Mouse (Mus musculus): ENCODE results near the gene Fermt1. TPM values are rescaled to one million over a fixed set of nuclear protein-coding genes. Genes with fewer than 3 reads are reported as not detected.
A peak's percentile ranks its signal among the peaks of the same experiment; 100 is the strongest.

Fermt1 gene
- polyA plus RNA-seq, 1 experiment from 2014 or later: 62.8 TPM

DNA sequence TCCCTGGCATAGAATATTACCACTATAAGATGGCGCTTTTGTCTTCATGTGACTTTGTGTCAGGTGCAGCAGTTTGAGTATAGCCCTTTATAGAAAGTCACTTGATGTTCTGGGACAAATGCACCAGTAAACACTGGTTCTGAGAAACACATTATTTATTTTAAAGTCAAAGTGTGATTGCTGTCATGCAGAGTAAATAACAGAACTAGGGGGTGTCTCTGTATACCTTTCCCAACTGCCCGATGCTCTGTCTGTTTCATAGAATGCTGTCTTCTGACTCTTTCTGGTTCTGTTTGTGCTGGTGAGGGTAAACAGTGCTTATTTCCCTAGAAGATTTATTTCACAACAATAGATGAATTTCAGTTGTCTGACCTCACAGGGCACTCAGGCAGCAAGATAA, 82.4 kb downstream of the Fermt1 start:
- no peak for DNase-seq (ENCODE audit: low spot score)
- Histone ChIP-seq H3K36me3 (ENCODE audit: control insufficient read depth, insufficient read depth, low read length) (no peaks in the 10 kb centered on the region; the same call in 1 of the 2 replicates), H3K27ac (replicated peaks) (no peak overlapping the region), H3K4me3 (ENCODE audit: low read depth, low read length) (no peak overlapping the region), H3K4me2 (replicated peaks; ENCODE audit: low read depth) (no peak overlapping the region), H3K9ac (ENCODE audit: low read length) (no peak overlapping the region), H3K9me3 (ENCODE audit: control insufficient read depth, low read length) (no peaks in the 10 kb centered on the region), H3K27me3 (ENCODE audit: control insufficient read depth, insufficient read depth, low read length) (no peaks in the 10 kb centered on the region), H3K4me1 (replicated peaks; ENCODE audit: control insufficient read depth, insufficient read depth) (no peaks in the 10 kb centered on the region)
- 88% methylated on average over 2 of the region's 2 CpGs for WGBS
- no peak for ATAC-seq (ENCODE audit: low FRiP score, low TSS enrichment)
- TF ChIP-seq CTCF (IDR thresholded peaks at IDR 0.05; ENCODE audit: low read depth): no peak
- TF ChIP-seq EP300 (optimal IDR thresholded peaks at IDR 0.05): no peak

DNA sequence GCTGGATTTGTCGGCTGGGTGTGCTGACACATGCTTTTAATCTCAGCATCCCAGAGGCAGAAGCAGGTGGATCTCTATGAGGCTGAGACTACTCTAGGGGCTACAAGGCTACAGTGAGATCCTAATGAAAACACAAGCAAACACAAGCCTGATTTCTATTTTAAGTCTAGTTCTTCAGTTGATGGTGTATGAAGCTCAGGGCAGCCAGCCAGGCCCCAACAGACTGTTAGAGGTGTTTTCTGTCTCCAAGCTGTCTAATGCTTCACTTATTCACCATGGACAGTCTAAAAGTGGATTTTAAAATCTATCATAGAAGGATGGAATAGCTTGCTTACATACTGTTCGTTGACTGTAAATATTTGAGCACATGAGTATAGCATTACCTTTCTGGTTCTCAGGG, 84.2 kb downstream of the Fermt1 start:
- no peak overlapping the region for H3K4me3 ChIP-seq (ENCODE audit: low read depth, low read length)
- H3K27me3 ChIP-seq (ENCODE audit: control insufficient read depth, insufficient read depth, low read length): no peaks in the 10 kb centered on the region
- no peak overlapping the region for H3K4me2 ChIP-seq (replicated peaks; ENCODE audit: low read depth)
- DNase-seq (ENCODE audit: low spot score): no peak
- 87% methylated on average over 2 of the region's 2 CpGs for WGBS
- no peaks in the 10 kb centered on the region for H3K9me3 ChIP-seq (ENCODE audit: control insufficient read depth, low read length)
- H3K36me3 ChIP-seq (ENCODE audit: control insufficient read depth, insufficient read depth, low read length): no peaks in the 10 kb centered on the region; the same call in 1 of the 2 replicates
- TF ChIP-seq CTCF (IDR thresholded peaks at IDR 0.05; ENCODE audit: low read depth): no peak
- no peak for TF ChIP-seq EP300 (optimal IDR thresholded peaks at IDR 0.05)
- no peaks in the 10 kb centered on the region for H3K4me1 ChIP-seq (replicated peaks; ENCODE audit: control insufficient read depth, insufficient read depth)
- H3K27ac ChIP-seq (replicated peaks): no peak overlapping the region
- H3K9ac ChIP-seq (ENCODE audit: low read length): no peak overlapping the region
- no peak for ATAC-seq (ENCODE audit: low FRiP score, low TSS enrichment)

DNA sequence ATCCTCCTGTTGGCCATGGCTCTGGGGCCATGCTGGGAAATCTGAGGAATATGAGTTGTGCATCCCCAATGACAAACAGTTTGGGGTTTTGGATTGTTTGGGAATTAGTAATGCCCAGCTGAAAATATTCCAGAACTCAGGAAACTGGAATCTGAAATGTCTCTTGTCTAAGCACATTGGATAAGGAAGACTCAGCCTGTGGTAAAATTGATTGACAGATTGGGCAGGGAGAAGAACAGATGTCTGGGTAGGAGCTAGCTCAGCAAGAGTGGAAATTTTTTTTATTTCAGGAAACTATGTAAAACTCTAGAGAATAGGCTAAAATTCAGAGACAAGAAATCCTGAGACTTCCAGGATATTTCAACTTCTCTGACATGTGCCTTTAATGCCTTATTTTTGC, 85.3 kb downstream of the Fermt1 start:
- no peak overlapping the region for H3K27ac ChIP-seq (replicated peaks)

DNA sequence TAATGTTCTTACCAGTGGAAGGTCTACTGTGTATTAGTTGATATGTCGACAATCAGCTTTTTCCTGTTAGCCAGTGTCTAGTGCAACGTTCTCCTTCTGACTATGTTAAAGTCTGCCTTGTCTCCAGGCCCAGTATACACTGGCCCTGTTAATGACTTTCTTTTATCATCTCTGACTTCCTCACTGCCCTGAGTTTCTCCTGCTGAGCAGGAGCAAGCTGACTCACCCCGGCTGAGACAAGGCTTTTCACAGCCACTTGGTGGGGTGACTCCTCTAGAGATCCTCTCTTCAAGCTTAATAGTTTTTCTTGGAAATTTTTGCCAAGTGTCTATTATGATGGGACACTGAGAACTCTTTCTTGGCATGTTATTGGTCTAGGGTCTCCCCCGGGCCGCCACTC, 89.4 kb downstream of the Fermt1 start:
- DNase-seq (ENCODE audit: low spot score) (no peak), ATAC-seq (ENCODE audit: low FRiP score, low TSS enrichment) (peak; percentile 66; the same call in 1 of the 2 replicates)
- H3K9ac ChIP-seq (ENCODE audit: low read length): no peak overlapping the region
- H3K4me1 ChIP-seq (replicated peaks; ENCODE audit: control insufficient read depth, insufficient read depth): no peaks in the 10 kb centered on the region
- H3K4me3 ChIP-seq (ENCODE audit: low read depth, low read length): no peak overlapping the region
- no peaks in the 10 kb centered on the region for H3K9me3 ChIP-seq (ENCODE audit: control insufficient read depth, low read length)
- H3K4me2 ChIP-seq (replicated peaks; ENCODE audit: low read depth): no peak overlapping the region
- no peak for TF ChIP-seq EP300 (optimal IDR thresholded peaks at IDR 0.05)
- TF ChIP-seq CTCF (IDR thresholded peaks at IDR 0.05; ENCODE audit: low read depth): 0 out of 2 replicates have a peak, but pooled peaks have one; percentile 13
- peaks cover under 1% of the 10 kb centered on the region; the same call in 1 of the 2 replicates for H3K36me3 ChIP-seq (ENCODE audit: control insufficient read depth, insufficient read depth, low read length)
- H3K27me3 ChIP-seq (ENCODE audit: control insufficient read depth, insufficient read depth, low read length): no peaks in the 10 kb centered on the region
- 75% methylated on average over 5 of the region's 5 CpGs for WGBS
- no peak overlapping the region for H3K27ac ChIP-seq (replicated peaks)

More for the DNA sequence above, 85.3 kb downstream of the Fermt1 start:
- TF ChIP-seq EP300 (optimal IDR thresholded peaks at IDR 0.05) (no peak), CTCF (IDR thresholded peaks at IDR 0.05; ENCODE audit: low read depth) (no peak)
- Histone ChIP-seq H3K27me3 (ENCODE audit: control insufficient read depth, insufficient read depth, low read length) (no peaks in the 10 kb centered on the region), H3K4me3 (ENCODE audit: low read depth, low read length) (no peak overlapping the region), H3K4me2 (replicated peaks; ENCODE audit: low read depth) (no peak overlapping the region), H3K9ac (ENCODE audit: low read length) (no peak overlapping the region), H3K36me3 (ENCODE audit: control insufficient read depth, insufficient read depth, low read length) (no peaks in the 10 kb centered on the region; the same call in 1 of the 2 replicates), H3K4me1 (replicated peaks; ENCODE audit: control insufficient read depth, insufficient read depth) (no peaks in the 10 kb centered on the region), H3K9me3 (ENCODE audit: control insufficient read depth, low read length) (no peaks in the 10 kb centered on the region)
- no peak for DNase-seq (ENCODE audit: low spot score)
- no peak for ATAC-seq (ENCODE audit: low FRiP score, low TSS enrichment)

Other genes starting within 250 kb of the Fermt1 start
- gene Chgb, start 164.6 kb downstream of the Fermt1 start, polyA plus RNA-seq (2015; fragmentation: Nextera tagmentation; extraction: Ambion mirVana): 9.3 and 9.5 TPM in 2 replicates
- 26.8 and 37.5 TPM in 2 replicates for gene Trmt6, start 129.9 kb downstream of the Fermt1 start, polyA plus RNA-seq (2015; fragmentation: Nextera tagmentation; extraction: Ambion mirVana)
- gene Mcm8, start 129.8 kb downstream of the Fermt1 start, polyA plus RNA-seq (2015; fragmentation: Nextera tagmentation; extraction: Ambion mirVana): 3.5 and 3.6 TPM in 2 replicates
- 24.3 and 27.8 TPM in 2 replicates for gene Crls1, start 99.2 kb downstream of the Fermt1 start, polyA plus RNA-seq (2015; fragmentation: Nextera tagmentation; extraction: Ambion mirVana)
- gene Lrrn4, start 65.0 kb downstream of the Fermt1 start, polyA plus RNA-seq (2015; fragmentation: Nextera tagmentation; extraction: Ambion mirVana): 5.9 and 8.5 TPM in 2 replicates